Mouse (Mus musculus) G1E (cell line): ENCODE measurements around the gene 4430402I18Rik. TPM values are rescaled to one million over a fixed set of nuclear protein-coding genes. Genes with fewer than 3 reads are reported as not detected.

Experiments used
- ATAC-seq: 2 replicates; pipeline ENCODE4 v1.8.0; 2016; ENCODE audit warnings: mild to moderate bottlenecking; ENCODE audit not compliant: insufficient number of reproducible peaks, poor library complexity, low FRiP score, severe bottlenecking; ENCODE audit errors: extremely low read depth
- DNase-seq: peaks from one replicate; pipeline ENCODE4 v3.0.0; 2012; ENCODE audit warnings: low spot score
- H3K27me3 ChIP-seq: 2 replicates; pipeline ENCODE4 v1.6.1; 2012; ENCODE audit warnings: mild to moderate bottlenecking, low read length, inconsistent platforms; ENCODE audit not compliant: insufficient read depth
- H3K36me3 ChIP-seq: replicated peaks from 2 replicates; pipeline ENCODE3; 2012; ENCODE audit warnings: mild to moderate bottlenecking, inconsistent platforms
- H3K4me1 ChIP-seq: 2 replicates; pipeline ENCODE4 v1.6.1; 2012; ENCODE audit warnings: low read depth, low read length, inconsistent platforms, mixed read lengths; ENCODE audit not compliant: insufficient read depth
- H3K4me3 ChIP-seq: 2 replicates; pipeline ENCODE4 v1.5.1; 2012; ENCODE audit warnings: low read depth, mild to moderate bottlenecking, inconsistent platforms, low read length, moderate library complexity, mixed read lengths
- H3K9me3 ChIP-seq: replicated peaks from 2 replicates; pipeline ENCODE4 v1.6.1; 2012; ENCODE audit warnings: inconsistent platforms
- CTCF ChIP-seq: IDR thresholded peaks from 2 replicates; pipeline ENCODE4 v1.5.1; 2012; ENCODE audit warnings: low read depth, low read length, inconsistent platforms, mixed read lengths
- GATA1 ChIP-seq: IDR thresholded peaks from 2 replicates; pipeline ENCODE4 v1.6.1; 2012; ENCODE audit warnings: borderline replicate concordance, low read length, inconsistent platforms, mixed read lengths
- GATA2 ChIP-seq: IDR thresholded peaks from 2 replicates; pipeline ENCODE4 v1.6.1; 2012; ENCODE audit warnings: low read depth, low read length, inconsistent platforms, borderline replicate concordance
- POLR2AphosphoS5 ChIP-seq: IDR thresholded peaks from 2 replicates; pipeline ENCODE4 v1.6.1; 2012; ENCODE audit warnings: low read depth, low read length, inconsistent platforms; ENCODE audit not compliant: insufficient replicate concordance
- TAL1 ChIP-seq: conservative IDR thresholded peaks from 2 replicates; pipeline ENCODE4 v1.6.1; 2012; ENCODE audit warnings: low read depth, low read length, inconsistent platforms, mixed read lengths
- polyA plus RNA-seq: library from polyadenylated mRNA; stranded (reverse); fragments of >175 nt; gene quantifications from 2 replicates; pipeline ENCODE4 v1.2.3, GENCODE M21; 2012
- total RNA-seq, 2 experiments: library from RNA; stranded (forward) in 1 of 2; stranded (reverse) in 1 of 2; fragments of 200-1000 nt in 1 of 2; fragments of >200 nt in 1 of 2; fragmentation: Nextera tagmentation in 1 of 2; gene quantifications; 2 replicates each; pipeline ENCODE4 v1.2.3; 2014 to 2017

4430402I18Rik gene
- total and polyA plus RNA-seq, 3 experiments: 0.38 TPM; not detected in 2

DNA sequence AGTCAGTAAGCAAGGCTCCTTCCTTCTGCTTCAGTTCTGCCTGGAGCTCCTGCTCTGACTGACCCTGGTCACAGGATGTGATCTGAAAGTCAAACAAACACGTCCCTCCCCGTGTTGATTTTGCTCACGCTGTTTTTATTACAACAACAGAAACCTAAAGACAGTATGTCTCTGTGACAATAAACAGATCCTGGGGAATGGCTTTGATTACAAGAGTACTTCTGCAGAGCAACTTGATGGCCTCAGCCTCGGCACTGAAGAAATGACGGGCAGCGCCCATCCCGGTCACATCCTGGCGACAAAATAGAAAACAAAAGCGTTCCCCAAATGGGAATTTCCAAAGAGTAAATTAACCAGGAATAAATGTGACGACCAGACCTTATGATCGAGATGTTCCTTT, 2.7 kb upstream of the 4430402I18Rik start:
- peaks cover 9% of the 10 kb centered on the region for H3K27me3 ChIP-seq
- ATAC-seq (no peak), DNase-seq (no peak)
- TF ChIP-seq CTCF: no peak
- no peak for TF ChIP-seq TAL1
- no peak for TF ChIP-seq GATA2
- TF ChIP-seq POLR2AphosphoS5: no peak
- TF ChIP-seq GATA1: no peak
- H3K36me3 ChIP-seq: peaks cover 13% of the 10 kb centered on the region
- H3K9me3 ChIP-seq: no peaks in the 10 kb centered on the region; the same call in 1 of the 2 replicates
- no peak overlapping the region for H3K4me3 ChIP-seq
- peaks cover 16% of the 10 kb centered on the region for H3K4me1 ChIP-seq

DNA sequence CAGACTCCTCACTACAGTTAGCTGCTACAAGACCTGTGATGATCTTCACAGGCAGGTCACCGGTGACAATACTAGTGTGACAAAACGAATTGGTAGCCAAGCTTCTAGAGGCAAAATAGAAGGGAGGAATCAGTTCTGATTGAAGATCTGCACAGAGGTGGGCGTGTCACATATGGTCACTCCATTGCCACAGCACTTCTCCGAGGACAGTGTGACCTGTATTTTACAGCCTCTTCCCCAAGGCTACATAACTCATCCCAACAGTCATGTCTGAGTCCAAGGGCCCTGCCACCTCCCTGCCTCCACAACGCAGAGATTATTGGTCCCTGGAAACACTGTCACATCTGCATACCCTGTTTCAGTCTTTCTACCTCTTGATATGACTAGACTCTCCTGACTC, 1.6 kb upstream of the 4430402I18Rik start:
- no peaks in the 10 kb centered on the region for H3K27me3 ChIP-seq
- TF ChIP-seq TAL1 (no peak), POLR2AphosphoS5 (no peak), CTCF (no peak), GATA2 (no peak), GATA1 (no peak)
- DNase-seq: no peak
- H3K9me3 ChIP-seq: no peaks in the 10 kb centered on the region
- peaks cover 13% of the 10 kb centered on the region for H3K36me3 ChIP-seq
- no peak overlapping the region for H3K4me3 ChIP-seq
- peaks cover 21% of the 10 kb centered on the region for H3K4me1 ChIP-seq
- ATAC-seq: no peak

DNA sequence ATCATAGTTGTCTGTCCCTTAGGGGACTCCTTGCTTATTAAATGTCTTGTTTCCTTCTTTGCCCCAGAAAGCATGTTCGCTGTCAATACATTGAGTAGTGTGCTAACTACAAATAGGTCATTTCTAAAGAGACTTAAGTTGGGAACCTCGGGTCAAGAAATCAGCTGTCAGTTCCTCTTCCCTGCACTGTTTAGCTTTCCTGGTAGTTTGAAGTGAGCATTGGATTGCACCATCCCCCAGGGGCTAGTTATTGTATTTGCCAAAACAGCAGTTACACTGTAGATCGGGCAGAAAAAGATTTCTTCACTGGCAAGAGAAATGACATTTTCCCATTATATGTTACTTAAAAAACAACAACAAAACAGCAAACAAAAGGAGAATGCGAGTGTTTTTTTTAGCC, 578 bp upstream of the 4430402I18Rik start:
- TF ChIP-seq GATA1 (no peak), TAL1 (no peak), GATA2 (no peak), CTCF (no peak), POLR2AphosphoS5 (no peak)
- DNase-seq (no peak), ATAC-seq (no peak)
- H3K9me3 ChIP-seq: no peaks in the 10 kb centered on the region
- H3K36me3 ChIP-seq: peaks cover 13% of the 10 kb centered on the region
- no peak overlapping the region for H3K4me3 ChIP-seq
- H3K27me3 ChIP-seq: 0 out of 2 replicates have a peak, but pooled peaks cover 2% of the 10 kb centered on the region
- peaks cover 27% of the 10 kb centered on the region for H3K4me1 ChIP-seq

DNA sequence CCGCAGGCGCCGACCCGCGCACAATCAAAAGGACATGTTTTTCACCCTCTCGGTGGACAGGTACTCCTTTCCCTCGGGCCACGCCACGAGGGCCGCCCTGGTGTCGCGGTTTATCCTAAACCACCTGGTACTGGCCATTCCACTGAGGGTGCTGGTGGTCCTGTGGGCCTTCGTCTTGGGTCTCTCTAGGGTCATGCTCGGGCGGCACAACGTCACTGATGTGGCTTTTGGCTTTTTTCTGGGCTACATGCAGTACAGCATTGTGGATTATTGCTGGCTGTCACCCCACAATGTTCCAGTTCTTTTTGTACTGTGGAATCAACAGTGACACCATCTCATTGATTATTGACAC, 3.1 kb downstream of the 4430402I18Rik start:
- no peak for ATAC-seq

DNA sequence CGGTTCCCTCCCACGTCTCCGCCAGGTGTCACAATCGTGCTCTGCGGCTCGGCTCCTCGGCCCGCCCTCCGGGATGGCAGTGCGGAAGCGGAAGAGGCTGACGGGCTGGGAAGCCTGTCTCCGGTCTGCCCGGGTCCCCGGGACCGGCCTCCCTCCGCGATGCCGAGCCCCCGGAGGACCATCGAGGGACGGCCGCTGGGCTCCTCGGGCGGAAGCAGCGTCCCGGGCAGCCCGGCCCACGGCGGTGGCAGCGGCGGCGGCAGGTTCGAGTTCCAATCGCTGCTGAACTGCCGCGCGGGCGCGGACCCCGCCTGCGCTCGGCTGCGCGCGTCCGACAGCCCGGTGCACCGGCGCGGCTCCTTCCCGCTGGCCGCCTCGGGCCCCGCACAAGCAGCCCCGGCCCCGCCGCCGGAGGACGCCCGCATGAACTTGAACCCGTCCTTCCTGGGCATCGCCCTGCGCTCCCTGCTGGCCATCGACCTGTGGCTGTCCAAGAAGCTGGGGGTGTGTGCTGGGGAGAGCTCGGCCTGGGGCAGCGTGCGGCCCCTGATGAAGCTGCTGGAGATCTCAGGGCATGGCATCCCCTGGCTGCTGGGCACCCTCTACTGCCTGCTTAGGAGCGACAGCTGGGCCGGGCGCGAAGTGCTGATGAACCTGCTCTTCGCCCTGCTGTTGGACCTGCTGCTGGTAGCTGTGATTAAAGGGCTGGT, 3.6 kb downstream of the 4430402I18Rik start, which contains the start of gene Plpp6:
Gene Plpp6, plus strand, starts transcription at position 112 of the 710 bp plus-strand sequence.
- peaks cover 27% of the 10 kb centered on the region for H3K4me1 ChIP-seq
- TF ChIP-seq GATA1 (no peak), POLR2AphosphoS5 (no peak), GATA2 (no peak), TAL1 (no peak), CTCF (no peak)
- ATAC-seq: peak; percentile 57
- DNase-seq: peak; percentile 81
- H3K27me3 ChIP-seq: peaks cover 11% of the 10 kb centered on the region; the same call in 1 of the 2 replicates
- no peaks in the 10 kb centered on the region for H3K9me3 ChIP-seq
- peak within 1 kb of the TSS; percentile 95 for H3K4me3 ChIP-seq
- peaks cover 13% of the 10 kb centered on the region for H3K36me3 ChIP-seq

More for the DNA sequence above, 3.1 kb downstream of the 4430402I18Rik start:
- peak overlapping the region; percentile 95 for H3K4me3 ChIP-seq
- H3K36me3 ChIP-seq: peaks cover 13% of the 10 kb centered on the region
- peaks cover 11% of the 10 kb centered on the region; the same call in 1 of the 2 replicates for H3K27me3 ChIP-seq
- TF ChIP-seq GATA1 (no peak), TAL1 (no peak), GATA2 (no peak), POLR2AphosphoS5 (no peak), CTCF (no peak)
- H3K9me3 ChIP-seq: no peaks in the 10 kb centered on the region
- no peak for DNase-seq
- H3K4me1 ChIP-seq: peaks cover 27% of the 10 kb centered on the region

DNA sequence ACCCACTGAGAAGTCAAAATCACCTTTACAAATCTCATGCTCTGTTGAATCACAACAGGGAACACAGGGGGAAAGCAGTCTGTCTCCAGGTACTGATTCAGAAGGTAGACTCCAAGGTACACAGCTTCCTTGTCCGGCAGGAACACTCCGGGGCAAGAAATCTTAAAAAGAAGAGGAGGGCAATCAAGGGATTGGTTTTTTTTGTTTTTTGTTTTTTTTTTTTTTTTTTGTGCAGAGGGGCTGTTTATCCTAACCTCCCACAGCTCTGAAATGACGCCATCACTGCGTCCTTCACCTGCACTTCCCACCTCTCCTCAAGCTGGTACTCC, 4.1 kb downstream of the 4430402I18Rik start:
- H3K4me1 ChIP-seq: peaks cover 27% of the 10 kb centered on the region
- TF ChIP-seq GATA1 (no peak), TAL1 (no peak), POLR2AphosphoS5 (no peak), GATA2 (no peak), CTCF (no peak)

More for the DNA sequence above, 4.1 kb downstream of the 4430402I18Rik start:
- no peaks in the 10 kb centered on the region for H3K9me3 ChIP-seq
- peak overlapping the region; percentile 95 for H3K4me3 ChIP-seq
- H3K36me3 ChIP-seq: peaks cover 13% of the 10 kb centered on the region
- H3K27me3 ChIP-seq: peaks cover 11% of the 10 kb centered on the region; the same call in 1 of the 2 replicates
- no peak for DNase-seq
- no peak for ATAC-seq
